Mouse (Mus musculus) cortical plate, adult 2 months (tissue): ENCODE data around the gene Rpl3l. TPM values are rescaled to one million over a fixed set of nuclear protein-coding genes. Genes with fewer than 3 reads are reported as not detected.

Source experiments
- H3K27ac ChIP-seq: fragments of 200-500 bp; 2 replicates; pipeline ENCODE4 v1.5.1; 2012; ENCODE audit warnings: low read length, control low read depth, inconsistent platforms; ENCODE audit not compliant: insufficient read depth
- H3K4me1 ChIP-seq: fragments of 200-500 bp; 2 replicates; pipeline ENCODE4 v1.6.1; 2011; ENCODE audit warnings: low read length; ENCODE audit not compliant: control insufficient read depth, insufficient read depth
- H3K4me3 ChIP-seq: fragments of 200-500 bp; 2 replicates; pipeline ENCODE4 v1.5.1; 2011; ENCODE audit warnings: mild to moderate bottlenecking, low read length, control low read depth; ENCODE audit not compliant: insufficient read depth
- CTCF ChIP-seq: fragments of 200-500 bp; IDR thresholded peaks from 2 replicates; pipeline ENCODE4 v1.5.1; 2011; ENCODE audit warnings: mild to moderate bottlenecking, control low read depth, low read length; ENCODE audit not compliant: insufficient read depth; ENCODE audit errors: extremely low read depth
- POLR2A ChIP-seq: fragments of 200-500 bp; IDR thresholded peaks from 2 replicates; pipeline ENCODE4 v1.6.1; 2011; ENCODE audit warnings: mild to moderate bottlenecking, low read length, control low read depth; ENCODE audit not compliant: insufficient read depth; ENCODE audit errors: extremely low read depth
- polyA plus RNA-seq: library from polyadenylated mRNA; depleted of rRNA; stranded (reverse); fragments of >200 nt; gene quantifications from 2 replicates; pipeline ENCODE4 v1.2.3, GENCODE M21; 2012

Gene Rpl3l
- polyA plus RNA-seq, 1 experiment = 0.48 TPM

- H3K4me3 ChIP-seq = peak within 1 kb of the TSS; percentile 40
- H3K27ac ChIP-seq = no peak within 1 kb of the TSS
- TF ChIP-seq POLR2A (no peak), CTCF (no peak)
- H3K4me1 ChIP-seq = 0 out of 2 replicates have a peak, but pooled peaks cover 1% of the 10 kb centered on the region
Measured at GRCm38 (mm10) chr17:24752415-24753394, 25.1 kb downstream of the Rpl3l start, which contains the start of gene Hs3st6. Hs3st6 (plus strand) TSS chr17:24752988.

- TF ChIP-seq POLR2A (no peak), CTCF (no peak)
- 0 out of 2 replicates have a peak, but pooled peaks cover 1% of the 10 kb centered on the region for H3K4me1 ChIP-seq
Measured at GRCm38 (mm10) chr17:24757394-24757793, 29.8 kb downstream of the Rpl3l start.

DNA sequence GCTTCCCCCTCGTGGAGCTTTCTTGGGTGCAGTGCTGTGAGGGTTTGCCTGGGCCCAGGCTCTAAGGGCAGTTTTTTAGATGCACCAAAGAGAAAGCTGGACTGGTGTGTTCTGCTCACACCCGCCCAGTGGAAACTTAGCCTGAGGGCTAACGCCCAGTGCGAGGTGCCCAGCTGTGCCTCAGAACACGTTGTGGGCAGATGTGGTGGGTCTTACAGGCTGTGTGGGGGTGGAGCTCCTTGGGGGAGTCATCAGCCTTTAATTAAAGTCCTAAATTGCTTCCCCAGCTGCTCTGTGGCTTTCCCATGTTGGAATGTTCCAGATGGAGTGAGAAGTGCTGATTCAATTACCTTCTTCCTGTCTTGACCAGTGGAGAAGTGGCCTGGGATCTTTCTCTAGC lies 33.5 kb downstream of the Rpl3l start:
- no peaks in the 10 kb centered on the region for H3K4me1 ChIP-seq
- no peak overlapping the region for H3K4me3 ChIP-seq
- no peak for TF ChIP-seq CTCF
- no peak for TF ChIP-seq POLR2A
- no peak overlapping the region for H3K27ac ChIP-seq

More at GRCm38 (mm10) chr17:24757394-24757793, 29.8 kb downstream of the Rpl3l start:
- Histone ChIP-seq H3K27ac (no peak overlapping the region), H3K4me3 (no peak overlapping the region)

- no peak overlapping the region for H3K27ac ChIP-seq
- no peak overlapping the region for H3K4me3 ChIP-seq
- H3K4me1 ChIP-seq = no peaks in the 10 kb centered on the region
- no peak for TF ChIP-seq CTCF
- no peak for TF ChIP-seq POLR2A
Measured at GRCm38 (mm10) chr17:24765016-24765905, 37.6 kb downstream of the Rpl3l start.

GRCm38 (mm10) chr17:24766266-24766875 lies 38.8 kb downstream of the Rpl3l start:
- Histone ChIP-seq H3K4me1 (no peaks in the 10 kb centered on the region), H3K27ac (no peak overlapping the region), H3K4me3 (no peak overlapping the region)
- TF ChIP-seq CTCF (no peak), POLR2A (no peak)

DNA sequence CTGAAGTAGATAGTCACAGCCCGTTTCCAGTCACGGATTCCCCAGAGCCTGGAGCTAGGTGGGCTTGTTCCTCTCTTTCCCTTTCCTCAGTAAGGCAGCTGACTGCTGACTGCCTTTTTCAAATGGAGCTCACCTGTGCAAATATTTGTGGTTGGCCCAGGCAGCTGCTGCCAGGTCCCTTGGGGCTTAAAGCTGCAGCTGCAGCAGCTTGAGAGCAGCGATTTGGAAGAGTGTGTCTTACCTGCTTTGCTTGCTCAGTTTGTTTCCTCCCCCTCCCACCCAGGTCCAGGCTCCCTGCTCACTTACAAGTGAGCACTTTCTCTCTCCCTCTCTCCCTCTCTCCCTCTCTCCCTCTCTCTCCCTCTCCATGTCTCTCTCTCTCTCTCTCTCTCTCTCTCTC lies 41.5 kb downstream of the Rpl3l start:
- no peak overlapping the region for H3K4me3 ChIP-seq
- TF ChIP-seq POLR2A (no peak), CTCF (no peak)
- H3K4me1 ChIP-seq = no peaks in the 10 kb centered on the region
- H3K27ac ChIP-seq = no peak overlapping the region

DNA sequence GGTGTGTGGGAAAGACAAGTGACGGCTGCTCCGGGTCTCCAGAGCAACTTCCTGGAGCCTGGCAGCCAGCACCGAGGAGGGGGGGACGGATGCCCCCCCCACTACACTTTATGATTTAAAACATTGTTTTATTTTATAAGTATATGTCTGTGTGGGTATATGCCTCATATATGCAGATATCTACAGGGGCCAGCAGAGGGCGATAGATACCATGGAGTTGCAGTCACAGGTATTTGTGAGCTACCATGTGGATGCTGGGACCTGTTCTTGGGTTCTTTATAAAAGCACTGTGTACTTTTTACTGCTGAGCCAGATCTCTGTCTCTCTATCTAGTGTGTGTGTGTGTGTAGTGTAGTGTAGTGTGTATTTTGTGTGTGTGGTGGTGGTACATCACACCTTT lies 45.6 kb downstream of the Rpl3l start:
- Histone ChIP-seq H3K27ac (no peak overlapping the region), H3K4me1 (no peaks in the 10 kb centered on the region), H3K4me3 (no peak overlapping the region)
- TF ChIP-seq CTCF (no peak), POLR2A (no peak)

- Histone ChIP-seq H3K4me1 (no peaks in the 10 kb centered on the region), H3K27ac (no peak overlapping the region), H3K4me3 (no peak overlapping the region)
- TF ChIP-seq CTCF (no peak), POLR2A (no peak)
Measured at GRCm38 (mm10) chr17:24775173-24775572, 47.6 kb downstream of the Rpl3l start.

DNA sequence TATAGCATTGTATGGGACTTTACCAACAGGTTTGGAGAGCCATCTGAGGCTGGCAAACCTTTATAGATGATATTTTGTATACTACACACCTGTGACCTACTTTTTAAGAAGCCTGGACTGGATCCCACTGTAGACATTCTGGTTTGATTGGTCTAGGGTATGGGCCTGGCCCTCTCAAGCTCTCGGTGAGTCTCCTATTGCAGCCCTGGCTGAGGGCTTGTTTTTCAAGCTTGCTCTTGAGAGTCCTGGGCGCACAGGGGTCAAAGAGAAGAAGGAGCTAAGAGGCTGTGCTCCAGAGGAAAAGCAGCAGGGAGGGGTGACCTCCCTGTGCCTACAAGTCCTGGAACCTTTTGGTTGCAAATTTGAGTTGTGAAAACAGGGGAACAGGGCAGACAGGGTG lies 49.5 kb downstream of the Rpl3l start:
- TF ChIP-seq CTCF (no peak), POLR2A (no peak)
- Histone ChIP-seq H3K4me1 (no peaks in the 10 kb centered on the region), H3K27ac (no peak overlapping the region), H3K4me3 (no peak overlapping the region)
